In the genomic region with DNA sequence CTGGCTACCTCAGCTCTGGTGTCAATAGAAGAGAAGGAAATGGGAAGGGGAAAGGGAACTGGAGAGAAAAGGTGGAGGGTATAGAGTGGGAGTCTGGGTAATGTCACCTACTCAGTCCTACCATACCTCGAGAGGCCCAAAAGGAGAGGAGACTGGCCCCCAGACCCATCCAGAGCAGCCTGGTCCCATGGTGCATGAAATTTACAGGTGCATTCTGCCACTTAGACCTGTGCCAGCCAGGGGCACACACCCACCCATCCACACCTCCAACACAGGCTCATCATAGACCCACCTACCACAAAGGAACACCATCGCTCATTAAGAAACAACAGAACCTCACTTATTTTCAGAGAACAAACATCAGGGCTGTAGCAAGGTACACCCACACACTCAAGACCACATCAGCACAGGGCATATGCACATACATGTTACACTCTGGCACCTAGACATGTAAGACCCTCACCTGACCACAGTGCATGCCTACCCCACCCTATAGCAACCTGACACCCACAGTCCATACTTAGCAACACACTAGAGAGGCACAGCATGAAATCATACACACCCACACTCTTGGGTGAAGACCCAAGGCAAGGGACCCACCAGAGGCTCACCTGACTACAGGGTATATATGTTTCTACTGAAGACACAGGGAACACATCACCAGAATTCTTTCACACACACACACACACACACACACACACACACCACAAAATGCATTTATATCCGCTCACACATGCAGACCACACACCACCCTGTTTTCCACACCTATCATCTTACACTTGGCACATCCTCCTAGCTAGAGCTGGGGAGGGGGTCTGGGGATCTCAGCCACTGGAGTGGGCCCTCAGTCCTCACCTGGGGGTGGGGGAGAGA, we compare ENCODE assay signal across 9 mouse cellular contexts. TPM values are rescaled to one million over a fixed set of nuclear protein-coding genes. Genes with fewer than 3 reads are reported as not detected.
DNase-seq lines count a peak whose midpoint lies in the region; ATAC-seq and TF ChIP-seq lines count a peak whose summit lies in the region.
"Had no signal": no experiment of that assay in that cellular context is flagged by ENCODE, and none has a peak within 500 bp of the region (broad histone marks: within the 10 kb centered on the region; RNA-seq: fewer than 3 reads in every experiment).

No protein-coding gene starts in this region.

- ATAC-seq in heart, embryonic 13.5 days (ENCODE audit: extremely low read depth, insufficient number of reproducible peaks, low FRiP score, low TSS enrichment), result no peak
- no peak for ATAC-seq in hindbrain, embryonic 13.5 days (ENCODE audit: low FRiP score)
- ATAC-seq in midbrain, embryonic 15.5 days (replicated peaks), result no peak

- H3K27ac ChIP-seq in heart, embryonic 13.5 days (replicated peaks), result no peak overlapping the region
- no peak overlapping the region for H3K27ac ChIP-seq in heart, adult 2 months
- no peak overlapping the region for H3K27ac ChIP-seq in bone marrow, adult 2 months (ENCODE audit: control insufficient read depth, insufficient read depth, low read depth, low read length, poor library complexity)
- H3K27ac ChIP-seq in hindbrain, embryonic 13.5 days, result no peak overlapping the region
- H3K27ac ChIP-seq in midbrain, embryonic 15.5 days, result no peak overlapping the region

- intact Hi-C loops in heart, adult 2 months (cut with DNase I), result no loop called here

- WGBS in heart, embryonic 13.5 days, result 53% methylated on average over 3 of the region's 3 CpGs
- WGBS in heart, adult 2 months, result 67% methylated on average over 3 of the region's 3 CpGs
- WGBS in bone marrow, adult 2 months, result 54% methylated on average over 3 of the region's 3 CpGs
- 69% methylated on average over 3 of the region's 3 CpGs for WGBS in hindbrain, embryonic 13.5 days
- 71% methylated on average over 3 of the region's 3 CpGs for WGBS in midbrain, embryonic 15.5 days

- DNase-seq in heart, adult 2 months, result no peak
- no peak for DNase-seq in retina, embryonic 14.5 days (ENCODE audit: low spot score)
- no peak for DNase-seq in embryo, embryonic 10.5 days (ENCODE audit: low spot score)
- no peak for DNase-seq in urinary bladder, postnatal 4 days (ENCODE audit: low spot score in 2 of 2)
- DNase-seq: kidney, adult 18-20 months had no signal

- peaks cover 75% of the 10 kb centered on the region for H3K27me3 ChIP-seq in heart, embryonic 13.5 days (replicated peaks)
- H3K27me3 ChIP-seq in heart, adult 2 months (ENCODE audit: control insufficient read depth, insufficient read depth, low read length), result peaks cover 11% of the 10 kb centered on the region; the same call in 1 of the 2 replicates
- peaks cover 71% of the 10 kb centered on the region for H3K27me3 ChIP-seq in hindbrain, embryonic 13.5 days
- H3K27me3 ChIP-seq in midbrain, embryonic 15.5 days (replicated peaks), result peaks cover 67% of the 10 kb centered on the region

- TF ChIP-seq EP300 in heart, adult 2 months (IDR thresholded peaks at IDR 0.05; ENCODE audit: insufficient read depth, low read depth, low read length), result no peak

- H3K9me3 ChIP-seq in heart, embryonic 13.5 days, result no peaks in the 10 kb centered on the region
- H3K9me3 ChIP-seq in hindbrain, embryonic 13.5 days, result no peaks in the 10 kb centered on the region
- H3K9me3 ChIP-seq in midbrain, embryonic 15.5 days, result no peaks in the 10 kb centered on the region

- H3K79me2 ChIP-seq in heart, adult 2 months (replicated peaks; ENCODE audit: control insufficient read depth, insufficient read depth, low read length), result no peaks in the 10 kb centered on the region

- H3K36me3 ChIP-seq in heart, embryonic 13.5 days, result no peaks in the 10 kb centered on the region; the same call in 1 of the 2 replicates
- no peaks in the 10 kb centered on the region for H3K36me3 ChIP-seq in heart, adult 2 months (ENCODE audit: control insufficient read depth, insufficient read depth, low read length)
- H3K36me3 ChIP-seq in hindbrain, embryonic 13.5 days, result no peaks in the 10 kb centered on the region; the same call in 1 of the 2 replicates
- no peaks in the 10 kb centered on the region for H3K36me3 ChIP-seq in midbrain, embryonic 15.5 days (replicated peaks)

- TF ChIP-seq CTCF in heart, adult 2 months (IDR thresholded peaks at IDR 0.05), result no peak
- TF ChIP-seq CTCF in bone marrow, adult 2 months (IDR thresholded peaks at IDR 0.05; ENCODE audit: control insufficient read depth, insufficient read depth, low read length), result no peak

- H3K4me2 ChIP-seq in heart, embryonic 13.5 days, result peak overlapping the region; percentile 89; the same call in 1 of the 2 replicates
- H3K4me2 ChIP-seq in hindbrain, embryonic 13.5 days, result peak overlapping the region; percentile 79
- H3K4me2 ChIP-seq in midbrain, embryonic 15.5 days, result peak overlapping the region; percentile 82

- no peak overlapping the region for H3K9ac ChIP-seq in heart, embryonic 13.5 days
- no peak overlapping the region for H3K9ac ChIP-seq in heart, adult 2 months (ENCODE audit: low read depth, low read length)
- peak overlapping the region; percentile 75 for H3K9ac ChIP-seq in hindbrain, embryonic 13.5 days
- H3K9ac ChIP-seq in midbrain, embryonic 15.5 days, result peak overlapping the region; percentile 69

- no peak for TF ChIP-seq POLR2A in heart, adult 2 months (IDR thresholded peaks at IDR 0.05; ENCODE audit: insufficient read depth, low read depth, low read length)
- no peak for TF ChIP-seq POLR2A in bone marrow, adult 2 months (IDR thresholded peaks at IDR 0.05; ENCODE audit: borderline replicate concordance, control insufficient read depth, low read depth, low read length)

- H3K4me3 ChIP-seq in heart, embryonic 13.5 days, result peak overlapping the region; percentile 62
- H3K4me3 ChIP-seq in heart, adult 2 months, result no peak overlapping the region
- H3K4me3 ChIP-seq in bone marrow, adult 2 months (replicated peaks; ENCODE audit: control insufficient read depth, low read depth, low read length), result peak overlapping the region; percentile 26
- H3K4me3 ChIP-seq in hindbrain, embryonic 13.5 days, result peak overlapping the region; percentile 55
- peak overlapping the region; percentile 68 for H3K4me3 ChIP-seq in midbrain, embryonic 15.5 days

- H3K4me1 ChIP-seq in heart, embryonic 13.5 days, result peaks cover 23% of the 10 kb centered on the region
- peaks cover 5% of the 10 kb centered on the region for H3K4me1 ChIP-seq in heart, adult 2 months (ENCODE audit: control insufficient read depth, insufficient read depth, low read length)
- H3K4me1 ChIP-seq in bone marrow, adult 2 months (ENCODE audit: control insufficient read depth, insufficient read depth, low read length), result peaks cover 4% of the 10 kb centered on the region
- peaks cover 26% of the 10 kb centered on the region for H3K4me1 ChIP-seq in hindbrain, embryonic 13.5 days (replicated peaks)
- H3K4me1 ChIP-seq in midbrain, embryonic 15.5 days, result peaks cover 31% of the 10 kb centered on the region

RNA-seq across cellular contexts. Expression of a gene that starts 1.1 kb away (rescaled TPM):
- 3.5 and 4.8 TPM in 2 replicates for polyA plus RNA-seq in heart, embryonic 13.5 days (2015; fragmentation: Nextera tagmentation; extraction: Ambion mirVana)
- 1 to 10 TPM; 2.6 to 2.8 TPM for total RNA-seq in heart, adult 2 months (2021)
- 1.9 and 3.3 TPM in 2 replicates for polyA plus RNA-seq in heart, adult 2 months (2012; rRNA removed)
- polyA plus RNA-seq in bone marrow, adult 2 months (2011; ENCODE audit: insufficient read depth, insufficient read length, low replicate concordance, missing spikeins), result not detected in 2 replicates
- polyA plus RNA-seq in hindbrain, embryonic 13.5 days (2015; fragmentation: Nextera tagmentation; extraction: Ambion mirVana), result 6.2 and 8.4 TPM in 2 replicates
- 20.3 and 21.2 TPM in 2 replicates for polyA plus RNA-seq in midbrain, embryonic 15.5 days (2015; fragmentation: Nextera tagmentation; extraction: Ambion mirVana)

RNA-seq across cellular contexts. Expression of a gene that starts 4.1 kb away (rescaled TPM):
- 84.3 and 94.6 TPM in 2 replicates for polyA plus RNA-seq in heart, embryonic 13.5 days (2015; fragmentation: Nextera tagmentation; extraction: Ambion mirVana)
- 100 to 1,000 TPM in 1 of 2 experiments, 10 to 100 TPM in 1; 90.8 to 108 TPM for total RNA-seq in heart, adult 2 months (2021)
- 242 and 247 TPM in 2 replicates for polyA plus RNA-seq in heart, adult 2 months (2012; rRNA removed)
- 6.1 and 15.0 TPM in 2 replicates for polyA plus RNA-seq in bone marrow, adult 2 months (2011; ENCODE audit: insufficient read depth, insufficient read length, low replicate concordance, missing spikeins)
- 57.6 and 58.2 TPM in 2 replicates for polyA plus RNA-seq in hindbrain, embryonic 13.5 days (2015; fragmentation: Nextera tagmentation; extraction: Ambion mirVana)
- 43.4 and 55.8 TPM in 2 replicates for polyA plus RNA-seq in midbrain, embryonic 15.5 days (2015; fragmentation: Nextera tagmentation; extraction: Ambion mirVana)

RNA-seq across cellular contexts. Expression of a gene that starts 14.1 kb away (rescaled TPM):
- 4.6 and 5.8 TPM in 2 replicates for polyA plus RNA-seq in heart, embryonic 13.5 days (2015; fragmentation: Nextera tagmentation; extraction: Ambion mirVana)
- total RNA-seq in heart, adult 2 months (2021), result not detected
- polyA plus RNA-seq in heart, adult 2 months (2012; rRNA removed), result 0.53 and 0.70 TPM in 2 replicates
- polyA plus RNA-seq in bone marrow, adult 2 months (2011; ENCODE audit: insufficient read depth, insufficient read length, low replicate concordance, missing spikeins), result 0.74 and 2.3 TPM in 2 replicates
- 333 TPM in 2 replicates for polyA plus RNA-seq in hindbrain, embryonic 13.5 days (2015; fragmentation: Nextera tagmentation; extraction: Ambion mirVana)
- polyA plus RNA-seq in midbrain, embryonic 15.5 days (2015; fragmentation: Nextera tagmentation; extraction: Ambion mirVana), result 480 and 492 TPM in 2 replicates

RNA-seq across cellular contexts. Expression of a gene that starts 16.3 kb away (rescaled TPM):
- 17.7 and 23.6 TPM in 2 replicates for polyA plus RNA-seq in heart, embryonic 13.5 days (2015; fragmentation: Nextera tagmentation; extraction: Ambion mirVana)
- total RNA-seq in heart, adult 2 months (2021), result 10 to 100 TPM in 1 of 2 experiments, 1 to 10 TPM in 1; 9.3 to 12.2 TPM
- polyA plus RNA-seq in heart, adult 2 months (2012; rRNA removed), result 18.1 and 20.0 TPM in 2 replicates
- 0.50 and 1.9 TPM in 2 replicates for polyA plus RNA-seq in bone marrow, adult 2 months (2011; ENCODE audit: insufficient read depth, insufficient read length, low replicate concordance, missing spikeins)
- polyA plus RNA-seq in hindbrain, embryonic 13.5 days (2015; fragmentation: Nextera tagmentation; extraction: Ambion mirVana), result 19.1 and 20.4 TPM in 2 replicates
- 19.7 and 24.2 TPM in 2 replicates for polyA plus RNA-seq in midbrain, embryonic 15.5 days (2015; fragmentation: Nextera tagmentation; extraction: Ambion mirVana)

RNA-seq across cellular contexts. Expression of a gene that starts 22.7 kb away (rescaled TPM):
- 220 TPM in 2 replicates for polyA plus RNA-seq in heart, embryonic 13.5 days (2015; fragmentation: Nextera tagmentation; extraction: Ambion mirVana)
- total RNA-seq in heart, adult 2 months (2021), result 100 to 1,000 TPM; 173 to 195 TPM
- 221 and 231 TPM in 2 replicates for polyA plus RNA-seq in heart, adult 2 months (2012; rRNA removed)
- 25.0 and 31.8 TPM in 2 replicates for polyA plus RNA-seq in bone marrow, adult 2 months (2011; ENCODE audit: insufficient read depth, insufficient read length, low replicate concordance, missing spikeins)
- polyA plus RNA-seq in hindbrain, embryonic 13.5 days (2015; fragmentation: Nextera tagmentation; extraction: Ambion mirVana), result 234 TPM in 2 replicates
- 216 and 233 TPM in 2 replicates for polyA plus RNA-seq in midbrain, embryonic 15.5 days (2015; fragmentation: Nextera tagmentation; extraction: Ambion mirVana)

Comparison
In these comparisons a context has a peak if more than half of its experiments do, and no peak if none do; other contexts are left out.
1. H3K9ac ChIP-seq: peak in hindbrain, embryonic 13.5 days (single experiment) and midbrain, embryonic 15.5 days (single experiment); none in heart, embryonic 13.5 days (single experiment) and heart, adult 2 months (single experiment).
2. RNA of a gene that starts 14.1 kb away (polyA plus RNA-seq): 480 to 492 TPM in midbrain, embryonic 15.5 days and 333 TPM in hindbrain, embryonic 13.5 days; 4.6 to 5.8 TPM in heart, embryonic 13.5 days, 0.74 to 2.3 TPM in bone marrow, adult 2 months and 0.53 to 0.70 TPM in heart, adult 2 months; every median in the first group is over 10 times any median in the second.
3. Peak in every context shown above with its lines, with median percentiles within 50 percentile points of each other: H3K4me2 ChIP-seq.